Mouse (Mus musculus): ENCODE data around the gene Luc7l.

Gene Luc7l

GRCm38 (mm10) chr17:26252539-26253251 lies at the start of gene Luc7l:
Gene Luc7l, plus strand, starts transcription at chr17:26252896.
- peak; percentile 99 for DNase-seq (ENCODE audit: low read depth, low spot score)

- peak; percentile 81 for DNase-seq (ENCODE audit: low read depth, low spot score)
Observed at GRCm38 (mm10) chr17:26203321-26203811, 49.3 kb upstream of the Luc7l start.

- no peak for DNase-seq (ENCODE audit: low read depth, low spot score)
Observed at GRCm38 (mm10) chr17:26204766-26205165, 47.9 kb upstream of the Luc7l start.

- no peak for DNase-seq (ENCODE audit: low read depth, low spot score)
Observed at GRCm38 (mm10) chr17:26206392-26206791, 46.3 kb upstream of the Luc7l start.

GRCm38 (mm10) chr17:26207686-26208085 lies 45.0 kb upstream of the Luc7l start, which contains the start of gene Arhgdig:
Gene Arhgdig, minus strand, starts transcription at chr17:26207786.
- DNase-seq (ENCODE audit: low read depth, low spot score) = no peak

GRCm38 (mm10) chr17:26212241-26212640 lies 40.5 kb upstream of the Luc7l start:
- DNase-seq (ENCODE audit: low read depth, low spot score) = no peak

GRCm38 (mm10) chr17:26212681-26213080 lies 40.0 kb upstream of the Luc7l start:
- no peak for DNase-seq (ENCODE audit: low read depth, low spot score)

- no peak for DNase-seq (ENCODE audit: low read depth, low spot score)
Observed at GRCm38 (mm10) chr17:26221508-26221907, 31.2 kb upstream of the Luc7l start.

GRCm38 (mm10) chr17:26225150-26225549 lies 27.5 kb upstream of the Luc7l start:
- no peak for DNase-seq (ENCODE audit: low read depth, low spot score)

GRCm38 (mm10) chr17:26229776-26230175 lies 22.9 kb upstream of the Luc7l start:
- DNase-seq (ENCODE audit: low read depth, low spot score) = no peak

GRCm38 (mm10) chr17:26231156-26231555 lies 21.5 kb upstream of the Luc7l start:
- DNase-seq (ENCODE audit: low read depth, low spot score) = no peak

- DNase-seq (ENCODE audit: low read depth, low spot score) = no peak
Observed at GRCm38 (mm10) chr17:26232863-26233262, 19.8 kb upstream of the Luc7l start.

GRCm38 (mm10) chr17:26234386-26234785 lies 18.3 kb upstream of the Luc7l start:
- DNase-seq (ENCODE audit: low read depth, low spot score) = no peak

GRCm38 (mm10) chr17:26235077-26235815 lies 17.4 kb upstream of the Luc7l start:
- peak; percentile 60 for DNase-seq (ENCODE audit: low read depth, low spot score)

GRCm38 (mm10) chr17:26237667-26238066 lies 15.0 kb upstream of the Luc7l start:
- DNase-seq (ENCODE audit: low read depth, low spot score) = no peak

- DNase-seq (ENCODE audit: low read depth, low spot score) = peak; percentile 83
Observed at GRCm38 (mm10) chr17:26239551-26239950, 13.1 kb upstream of the Luc7l start.

- DNase-seq (ENCODE audit: low read depth, low spot score) = no peak
Observed at GRCm38 (mm10) chr17:26240120-26240790, 12.4 kb upstream of the Luc7l start.

GRCm38 (mm10) chr17:26240990-26241389 lies 11.7 kb upstream of the Luc7l start:
- DNase-seq (ENCODE audit: low read depth, low spot score) = no peak

GRCm38 (mm10) chr17:26243471-26244100 lies 9.1 kb upstream of the Luc7l start:
- peak; percentile 80 for DNase-seq (ENCODE audit: low read depth, low spot score)

- DNase-seq (ENCODE audit: low read depth, low spot score) = peak; percentile 99
Observed at GRCm38 (mm10) chr17:26244101-26244841, 8.4 kb upstream of the Luc7l start, which contains the start of gene Fam234a. Gene Fam234a, minus strand, starts transcription at chr17:26244242.
